Mouse (Mus musculus) forebrain, embryonic 14.5 days (tissue): ENCODE results near the gene Mrps7. TPM values are rescaled to one million over a fixed set of nuclear protein-coding genes. Genes with fewer than 3 reads are reported as not detected.

Experiments used
- ATAC-seq: fragments of 200-750 bp; cut with Nextera tagmentation; 2 replicates; pipeline ENCODE4 v1.8.0; 2017; ENCODE audit warnings: mild to moderate bottlenecking, moderate library complexity
- DNase-seq: peaks from one replicate; pipeline ENCODE4 v3.0.0-alpha.2; 2015; ENCODE audit warnings: low spot score
- H3K27ac ChIP-seq: fragments of 300-500 bp; sonication (generic); 2 replicates; pipeline ENCODE4 v1.5.1; 2014; ENCODE audit warnings: low read depth, mild to moderate bottlenecking, control low read depth, low read length, moderate library complexity
- H3K27me3 ChIP-seq: fragments of 300-500 bp; sonication (generic); replicated peaks from 2 replicates; pipeline ENCODE4 v1.6.1; 2014; ENCODE audit warnings: low read length, control low read depth, mixed read lengths; ENCODE audit not compliant: control insufficient read depth, insufficient read depth
- H3K36me3 ChIP-seq: fragments of 300-500 bp; sonication (generic); 2 replicates; pipeline ENCODE4 v1.6.1; 2014; ENCODE audit warnings: low read length, control low read depth; ENCODE audit not compliant: control insufficient read depth, insufficient read depth
- H3K4me1 ChIP-seq: fragments of 300-500 bp; sonication (generic); 2 replicates; pipeline ENCODE4 v1.6.1; 2014; ENCODE audit warnings: antibody characterized with exemption, low read length, control low read depth; ENCODE audit not compliant: control insufficient read depth, insufficient read depth
- H3K4me2 ChIP-seq: fragments of 300-500 bp; sonication (generic); 2 replicates; pipeline ENCODE4 v1.6.1; 2014; ENCODE audit warnings: mild to moderate bottlenecking, control low read depth, low read length
- H3K4me3 ChIP-seq: fragments of 300-500 bp; sonication (generic); 2 replicates; pipeline ENCODE4 v1.5.1; 2014; ENCODE audit warnings: low read depth, low read length, control low read depth
- H3K9ac ChIP-seq: fragments of 300-500 bp; sonication (generic); 2 replicates; pipeline ENCODE4 v1.6.1; 2014; ENCODE audit warnings: mild to moderate bottlenecking, low read length, control low read depth, moderate library complexity
- H3K9me3 ChIP-seq: fragments of 300-500 bp; sonication (generic); replicated peaks from 2 replicates; pipeline ENCODE4 v1.6.1; 2016; ENCODE audit warnings: low read length, control low read depth, mixed read lengths; ENCODE audit not compliant: control insufficient read depth
- WGBS: fragments of 180-500 bp; shearing (Covaris S2); extraction: QIAGEN DNeasy Blood & Tissue Kit; methylation state at CpG from one replicate; pipeline ENCODE4 v1.1.7; 2014; 5-methylcytosine and 5-hydroxymethylcytosine counted together
- polyA plus RNA-seq: library from polyadenylated mRNA; unstranded; fragments of >200 nt; fragmentation: Nextera tagmentation; extraction: Ambion mirVana; gene quantifications from 2 replicates; pipeline ENCODE4 v1.2.1, GENCODE M21; 2014

Gene Mrps7
- 72.1 and 81.5 TPM in 2 replicates for polyA plus RNA-seq

DNA sequence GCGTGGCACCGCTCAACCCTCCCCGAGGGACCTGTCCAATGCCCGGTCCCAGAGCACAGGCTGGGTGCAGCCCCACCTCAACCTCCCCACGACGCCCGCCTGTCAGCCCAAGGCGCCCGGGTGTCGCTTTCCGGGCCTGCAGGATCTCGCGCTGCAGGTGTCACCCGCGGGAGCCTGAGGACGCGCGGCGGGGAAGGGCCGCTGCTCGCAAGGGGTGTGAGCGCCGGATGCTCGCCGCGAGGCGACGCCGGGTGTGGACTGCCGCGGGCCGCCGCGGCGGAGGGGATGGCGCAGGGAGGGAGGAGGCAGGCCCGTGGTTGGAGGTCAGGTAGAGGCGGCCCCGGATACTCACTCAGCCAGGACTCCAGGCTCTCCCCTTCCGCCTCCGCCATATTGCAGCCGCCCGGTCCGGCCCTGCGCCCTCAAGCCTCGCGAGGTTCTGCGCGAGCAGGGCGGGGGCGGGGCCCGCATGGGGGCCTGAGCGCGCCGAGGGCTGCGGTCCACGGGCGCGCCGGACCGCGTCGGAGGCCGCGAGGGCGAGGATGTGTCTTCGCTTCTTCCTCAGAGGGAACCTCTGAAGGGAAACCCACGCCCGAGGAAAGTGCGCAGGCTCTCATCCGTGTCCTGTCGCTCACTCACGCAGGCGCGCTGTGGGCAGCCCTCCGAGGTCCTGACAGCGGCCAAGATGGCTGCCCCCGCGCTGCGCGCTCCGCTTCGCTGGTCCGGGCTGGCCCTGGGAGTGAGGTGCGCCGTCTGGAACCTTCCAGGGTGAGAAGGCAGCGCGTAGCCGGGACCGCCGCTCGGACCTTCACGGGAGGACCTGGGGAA is at the start of gene Mrps7, which contains the start of gene Gga3:
TSS of gene Mrps7 (plus strand) at position 450 of the 828 bp plus-strand sequence.
TSS of gene Gga3 (minus strand) at position 576 of the 828 bp plus-strand sequence.
- Histone ChIP-seq H3K27me3 (no peaks in the 10 kb centered on the region), H3K36me3 (peaks cover 47% of the 10 kb centered on the region), H3K4me1 (peaks cover 16% of the 10 kb centered on the region), H3K27ac (peak within 1 kb of the TSS; percentile 89), H3K4me2 (peak within 1 kb of the TSS; percentile 92), H3K9ac (peak within 1 kb of the TSS; percentile 97), H3K9me3 (no peaks in the 10 kb centered on the region), H3K4me3 (peak within 1 kb of the TSS; percentile 100)
- DNase-seq (peak; percentile 92), ATAC-seq (peak; percentile 98)
- 0% methylated on average over 87 of the region's 93 CpGs for WGBS

DNA sequence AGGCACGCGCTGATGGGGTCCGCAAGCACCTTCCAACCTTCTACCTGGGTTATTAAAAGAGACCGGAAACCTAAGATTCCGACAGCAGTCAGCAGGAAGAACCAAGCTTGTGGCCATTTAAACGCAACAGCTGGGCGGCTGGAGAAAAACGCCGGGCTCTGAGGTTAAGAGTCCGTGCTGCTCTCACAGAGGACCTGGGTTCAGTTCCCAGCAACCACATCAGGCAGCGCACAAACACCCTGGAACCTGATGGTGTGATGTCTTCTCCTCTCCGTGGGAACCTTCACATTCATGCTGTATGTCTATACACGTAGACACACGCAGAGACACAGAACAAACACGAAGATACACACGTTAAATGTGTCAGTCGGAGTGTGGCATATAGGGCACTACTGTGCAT is 48.0 kb upstream of the Mrps7 start:
- no peaks in the 10 kb centered on the region for H3K9me3 ChIP-seq
- no peak overlapping the region for H3K4me2 ChIP-seq
- H3K4me1 ChIP-seq = no peaks in the 10 kb centered on the region
- H3K9ac ChIP-seq = no peak overlapping the region
- H3K27me3 ChIP-seq = no peaks in the 10 kb centered on the region
- 84% methylated on average over 17 of the region's 17 CpGs for WGBS
- no peak overlapping the region for H3K27ac ChIP-seq
- DNase-seq (no peak), ATAC-seq (no peak)
- no peaks in the 10 kb centered on the region for H3K36me3 ChIP-seq
- H3K4me3 ChIP-seq = no peak overlapping the region

DNA sequence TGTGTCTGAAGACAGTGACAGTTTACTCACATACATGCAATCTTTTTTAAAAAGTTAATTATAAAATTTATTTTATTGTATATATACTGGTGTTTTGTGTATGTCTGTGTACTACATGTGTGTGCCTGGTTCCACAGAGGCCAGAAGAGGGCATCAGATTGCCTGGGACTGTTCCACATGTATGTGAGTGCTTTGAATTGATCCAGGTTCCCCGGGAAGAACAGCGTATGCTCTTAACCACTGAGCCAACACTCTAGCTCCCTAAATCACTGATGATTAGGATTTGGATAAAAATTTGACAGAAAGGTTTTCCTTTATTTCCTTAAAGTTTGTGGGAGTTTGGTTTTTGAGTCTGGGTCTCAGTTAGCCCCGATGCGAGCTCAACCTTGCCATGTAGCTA is 40.3 kb upstream of the Mrps7 start:
- 54% methylated on average over 4 of the region's 4 CpGs for WGBS
- peak overlapping the region; percentile 77 for H3K9ac ChIP-seq
- H3K27me3 ChIP-seq = no peaks in the 10 kb centered on the region
- H3K4me2 ChIP-seq = peak overlapping the region; percentile 82
- peaks cover 25% of the 10 kb centered on the region for H3K36me3 ChIP-seq
- H3K4me1 ChIP-seq = peaks cover 7% of the 10 kb centered on the region; the same call in 1 of the 2 replicates
- peak overlapping the region; percentile 81 for H3K4me3 ChIP-seq
- DNase-seq (no peak), ATAC-seq (no peak)
- no peaks in the 10 kb centered on the region for H3K9me3 ChIP-seq
- H3K27ac ChIP-seq = 0 out of 2 replicates have a peak overlapping the region, but pooled peaks have one; percentile 80

DNA sequence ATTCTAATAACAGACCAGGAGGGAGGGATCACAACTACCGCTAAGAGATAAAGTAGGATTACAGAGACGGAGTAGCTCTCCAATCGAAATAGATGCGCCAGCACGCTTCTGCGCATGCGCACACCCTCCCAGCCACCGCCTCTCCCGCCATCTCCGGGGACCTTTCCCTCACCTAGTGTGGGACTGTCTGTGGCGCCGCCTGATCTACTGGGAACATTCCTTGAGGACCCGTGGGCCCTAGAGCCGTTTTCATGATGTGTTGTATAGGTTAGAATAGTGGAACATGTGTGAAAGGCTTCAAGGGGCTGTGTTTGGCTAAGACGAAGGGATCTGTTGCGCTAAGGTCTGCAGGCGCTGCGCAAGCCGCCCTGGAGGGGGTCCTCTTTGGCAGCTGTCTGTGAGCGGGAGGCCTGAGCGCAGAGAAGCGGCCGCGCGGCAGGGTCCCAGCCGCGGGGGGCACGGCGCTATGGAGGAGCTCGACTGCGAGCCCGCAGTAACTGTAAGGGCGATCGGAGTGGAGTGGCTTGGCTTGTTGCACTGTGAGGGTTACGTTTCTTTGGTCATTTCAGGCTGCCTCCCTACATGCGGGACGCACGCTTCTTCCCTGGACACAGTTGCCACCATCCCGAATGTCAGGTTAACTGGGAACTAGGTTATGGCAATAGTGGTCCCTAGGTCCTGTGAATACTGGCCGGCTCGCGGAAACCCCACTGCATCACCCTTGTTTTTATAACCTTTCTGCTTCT is 39.5 kb upstream of the Mrps7 start, which contains the start of gene Nup85:
TSS of gene Nup85 (plus strand) at position 371 of the 746 bp plus-strand sequence.
- H3K4me2 ChIP-seq = peak within 1 kb of the TSS; percentile 82
- H3K9me3 ChIP-seq = no peaks in the 10 kb centered on the region
- under 1% methylated on average over 42 of the region's 42 CpGs for WGBS
- H3K27ac ChIP-seq = peak within 1 kb of the TSS; percentile 80
- H3K36me3 ChIP-seq = peaks cover 32% of the 10 kb centered on the region
- H3K4me1 ChIP-seq = peaks cover 7% of the 10 kb centered on the region; the same call in 1 of the 2 replicates
- H3K9ac ChIP-seq = peak within 1 kb of the TSS; percentile 77
- no peaks in the 10 kb centered on the region for H3K27me3 ChIP-seq
- peak; percentile 98 for DNase-seq
- ATAC-seq = peak; percentile 96
- H3K4me3 ChIP-seq = peak within 1 kb of the TSS; percentile 81

DNA sequence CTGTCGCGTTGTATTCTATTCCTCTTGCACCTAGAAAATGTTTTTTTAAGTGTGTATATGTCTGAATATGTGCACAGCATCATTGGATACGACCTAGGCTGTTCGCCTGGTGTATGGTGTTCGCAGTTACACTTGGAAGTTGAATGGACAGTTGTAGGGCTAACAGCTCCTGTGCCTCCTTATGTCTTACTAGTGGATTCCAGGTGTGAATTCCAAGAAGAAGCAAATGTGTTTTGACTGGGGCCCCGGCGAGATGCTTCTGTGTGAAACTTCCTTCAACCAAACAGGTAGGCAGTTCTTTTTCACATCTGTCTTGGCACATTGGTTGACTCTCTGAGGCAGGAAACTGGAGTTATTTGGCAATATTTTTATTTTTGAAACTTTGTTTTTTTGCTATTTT is 38.8 kb upstream of the Mrps7 start:
- H3K4me3 ChIP-seq = peak overlapping the region; percentile 81
- no peaks in the 10 kb centered on the region for H3K27me3 ChIP-seq
- DNase-seq (no peak), ATAC-seq (no peak)
- H3K27ac ChIP-seq = no peak overlapping the region
- H3K9ac ChIP-seq = peak overlapping the region; percentile 77
- H3K9me3 ChIP-seq = no peaks in the 10 kb centered on the region
- peaks cover 7% of the 10 kb centered on the region; the same call in 1 of the 2 replicates for H3K4me1 ChIP-seq
- peak overlapping the region; percentile 82 for H3K4me2 ChIP-seq
- WGBS = 16% methylated on average over 7 of the region's 7 CpGs
- peaks cover 40% of the 10 kb centered on the region for H3K36me3 ChIP-seq

DNA sequence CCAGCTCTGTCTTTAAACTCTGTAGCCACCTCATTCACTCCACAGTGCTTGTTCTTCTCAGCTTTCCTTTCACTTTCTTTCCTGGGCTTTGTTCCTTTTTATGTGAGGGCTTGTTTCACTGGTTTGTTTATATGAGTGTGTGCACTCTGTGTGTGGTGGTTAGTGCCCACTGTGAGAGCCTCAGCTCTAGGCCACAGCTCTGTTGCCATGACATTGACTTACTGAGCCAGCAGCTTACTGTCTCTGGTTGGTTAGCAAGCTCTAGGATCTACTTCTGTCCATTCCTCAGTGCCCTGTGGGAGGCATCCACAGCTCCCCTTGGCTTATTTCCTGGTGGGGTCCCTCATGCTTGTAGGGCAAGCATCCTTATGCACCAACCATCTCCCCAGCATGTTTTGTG is 24.6 kb upstream of the Mrps7 start:
- Histone ChIP-seq H3K4me1 (no peaks in the 10 kb centered on the region), H3K36me3 (peaks cover 68% of the 10 kb centered on the region), H3K4me3 (no peak overlapping the region)

DNA sequence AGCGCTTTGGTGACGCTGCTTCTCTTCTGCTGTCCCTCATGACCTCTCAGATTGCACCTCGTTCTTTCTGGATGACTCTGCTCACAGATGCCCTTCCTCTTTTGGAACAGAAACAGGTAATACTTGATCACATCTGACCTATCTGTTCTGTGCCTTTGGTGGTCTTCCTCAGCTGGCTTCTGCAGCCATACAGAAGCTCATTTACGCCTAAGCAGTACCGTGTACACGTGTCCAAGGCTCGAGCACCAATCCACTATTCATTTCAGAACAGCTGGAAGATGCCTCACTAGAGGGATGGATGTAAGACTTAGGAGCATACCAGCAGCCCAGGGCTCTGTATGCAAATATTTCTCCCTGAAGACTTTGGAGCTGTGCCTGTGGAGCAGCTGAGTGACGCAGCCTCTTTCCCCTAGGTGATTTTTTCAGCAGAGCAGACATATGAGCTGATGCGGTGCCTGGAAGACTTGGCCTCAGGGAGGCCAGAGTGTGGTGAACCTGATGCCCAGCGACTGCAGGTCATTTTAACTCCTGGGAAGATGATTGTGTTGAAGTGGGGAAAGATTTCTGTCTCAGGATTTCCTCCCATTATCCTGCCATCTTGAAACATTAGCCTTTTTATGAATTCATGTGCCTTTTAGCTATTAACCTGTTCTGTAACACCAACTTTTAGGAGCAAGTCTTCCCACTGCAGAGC is 20.7 kb upstream of the Mrps7 start:
- DNase-seq = no peak
- Histone ChIP-seq H3K4me1 (no peaks in the 10 kb centered on the region), H3K27me3 (no peaks in the 10 kb centered on the region), H3K9me3 (no peaks in the 10 kb centered on the region), H3K4me3 (no peak overlapping the region), H3K9ac (no peak overlapping the region), H3K27ac (no peak overlapping the region), H3K4me2 (no peak overlapping the region), H3K36me3 (peaks cover 97% of the 10 kb centered on the region)
- WGBS = 87% methylated on average over 10 of the region's 10 CpGs
- no peak for ATAC-seq

More for the DNA sequence above, 24.6 kb upstream of the Mrps7 start:
- no peaks in the 10 kb centered on the region for H3K27me3 ChIP-seq
- H3K4me2 ChIP-seq = no peak overlapping the region
- H3K9me3 ChIP-seq = no peaks in the 10 kb centered on the region
- no peak overlapping the region for H3K9ac ChIP-seq
- H3K27ac ChIP-seq = no peak overlapping the region
- ATAC-seq (no peak), DNase-seq (no peak)

DNA sequence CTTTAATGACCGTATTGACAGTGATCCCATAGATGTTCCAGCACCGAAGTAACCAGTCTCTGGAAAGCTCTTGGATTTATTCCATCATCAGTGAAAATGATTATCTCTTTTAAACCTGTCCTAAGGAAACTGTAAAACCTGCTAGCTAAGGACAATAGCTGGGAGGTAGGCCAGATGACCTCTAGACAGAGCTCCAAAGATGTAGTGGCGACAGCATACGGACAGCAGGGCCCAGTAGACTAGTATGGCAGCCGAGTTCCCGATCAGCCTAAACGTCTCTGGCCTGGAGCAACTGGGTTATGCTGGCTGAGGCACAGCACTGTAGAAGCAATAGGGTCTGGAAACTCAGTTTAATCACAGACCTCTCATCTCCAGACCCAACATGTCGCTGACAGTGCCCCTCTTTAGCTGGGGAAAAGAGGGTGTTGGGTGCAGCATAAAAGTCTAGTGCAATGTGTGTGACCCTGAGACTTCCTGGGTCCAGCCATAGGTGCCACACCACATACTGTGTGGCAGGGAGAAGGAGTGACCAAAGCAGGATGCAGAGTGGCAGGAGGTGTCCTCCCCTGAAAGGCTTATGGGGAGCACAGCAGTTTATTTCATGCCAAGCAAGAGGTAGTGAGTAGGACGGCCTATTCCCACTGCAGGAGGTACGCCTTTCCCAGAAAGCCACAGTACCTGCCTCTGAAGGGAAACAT is 19.2 kb upstream of the Mrps7 start:
- WGBS = 91% methylated on average over 10 of the region's 10 CpGs
- no peak overlapping the region for H3K4me3 ChIP-seq
- no peaks in the 10 kb centered on the region for H3K4me1 ChIP-seq
- no peaks in the 10 kb centered on the region for H3K9me3 ChIP-seq
- peaks cover 94% of the 10 kb centered on the region for H3K36me3 ChIP-seq
- no peak overlapping the region for H3K27ac ChIP-seq
- DNase-seq (no peak), ATAC-seq (no peak)
- H3K4me2 ChIP-seq = no peak overlapping the region
- H3K27me3 ChIP-seq = no peaks in the 10 kb centered on the region
- no peak overlapping the region for H3K9ac ChIP-seq
